Mouse (Mus musculus): ENCODE data around the gene Cdc42bpa. TPM values are rescaled to one million over a fixed set of nuclear protein-coding genes. Genes with fewer than 3 reads are reported as not detected.
A peak's percentile ranks its signal among the peaks of the same experiment; 100 is the strongest.

Gene Cdc42bpa
- polyA plus RNA-seq, 1 experiment from 2014 or later, result 19.1 TPM

DNA sequence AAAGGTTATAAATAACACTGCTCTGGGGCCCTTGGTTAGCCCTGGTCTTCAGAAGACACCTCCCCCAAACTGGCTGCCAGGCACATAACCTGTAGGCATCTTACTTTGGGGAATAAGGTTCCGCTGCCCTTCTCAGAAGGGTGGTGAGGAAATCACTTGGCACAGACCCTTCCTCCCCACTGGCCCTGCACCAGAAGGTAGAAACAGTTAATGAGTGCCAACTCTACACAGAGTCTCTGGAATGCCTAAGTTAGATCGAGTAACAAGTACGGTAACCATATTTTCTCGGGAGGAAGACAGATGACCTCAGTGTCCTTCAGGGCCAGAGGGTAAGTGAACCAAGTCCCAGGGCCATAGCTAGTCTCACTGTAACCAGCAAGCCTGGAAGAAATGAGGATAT lies 228.7 kb downstream of the Cdc42bpa start:
- H3K4me1 ChIP-seq, result no peaks in the 10 kb centered on the region
- no peaks in the 10 kb centered on the region for H3K9me3 ChIP-seq
- no peaks in the 10 kb centered on the region for H3K36me3 ChIP-seq
- no peak overlapping the region for H3K9ac ChIP-seq
- ATAC-seq (ENCODE audit: low FRiP score, low read depth), result no peak
- no peak overlapping the region for H3K4me3 ChIP-seq
- no peaks in the 10 kb centered on the region for H3K27me3 ChIP-seq (replicated peaks)
- H3K4me2 ChIP-seq (replicated peaks), result no peak overlapping the region
- no peak overlapping the region for H3K27ac ChIP-seq
- WGBS, result 92% methylated on average over 4 of the region's 4 CpGs

DNA sequence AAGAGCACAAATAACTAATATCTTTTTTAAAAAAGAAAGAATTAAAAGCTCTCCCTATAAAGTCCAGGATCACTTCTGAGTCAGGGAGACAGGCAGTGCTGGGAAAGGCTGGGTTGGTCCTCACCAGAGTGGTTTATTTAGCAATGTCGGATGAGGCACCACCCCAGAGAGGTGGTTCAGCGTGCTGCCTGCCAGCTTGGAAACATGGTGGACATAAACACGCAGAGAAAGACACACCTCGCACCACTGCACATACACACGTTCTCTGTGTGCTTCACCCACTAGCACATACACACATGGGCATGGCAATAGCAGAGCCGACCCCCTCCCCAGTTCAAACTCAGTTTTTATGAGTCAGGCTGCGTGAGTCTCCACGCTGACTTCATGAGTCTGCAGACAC lies 230.8 kb downstream of the Cdc42bpa start:
- peaks cover 6% of the 10 kb centered on the region for H3K4me1 ChIP-seq
- no peak for ATAC-seq (ENCODE audit: low FRiP score, low read depth)
- WGBS, result 81% methylated on average over 8 of the region's 8 CpGs
- H3K27ac ChIP-seq, result no peak overlapping the region
- no peak overlapping the region for H3K9ac ChIP-seq
- H3K27me3 ChIP-seq (replicated peaks), result no peaks in the 10 kb centered on the region
- H3K4me2 ChIP-seq (replicated peaks), result no peak overlapping the region
- H3K9me3 ChIP-seq, result no peaks in the 10 kb centered on the region
- no peaks in the 10 kb centered on the region for H3K36me3 ChIP-seq
- H3K4me3 ChIP-seq, result no peak overlapping the region

GRCm38 (mm10) chr1:180191651-180192220 lies 231.5 kb downstream of the Cdc42bpa start:
- Histone ChIP-seq H3K27me3 (replicated peaks) (no peaks in the 10 kb centered on the region), H3K9ac (no peak overlapping the region), H3K9me3 (no peaks in the 10 kb centered on the region), H3K4me1 (peaks cover 10% of the 10 kb centered on the region), H3K36me3 (no peaks in the 10 kb centered on the region), H3K27ac (no peak overlapping the region), H3K4me3 (no peak overlapping the region), H3K4me2 (replicated peaks) (no peak overlapping the region)
- 67% methylated on average over 7 of the region's 7 CpGs for WGBS
- ATAC-seq (ENCODE audit: low FRiP score, low read depth), result no peak

- no peaks in the 10 kb centered on the region for H3K27me3 ChIP-seq (replicated peaks)
- H3K4me1 ChIP-seq, result peaks cover 10% of the 10 kb centered on the region
- no peak overlapping the region for H3K9ac ChIP-seq
- 67% methylated on average over 4 of the region's 4 CpGs for WGBS
- no peak overlapping the region for H3K27ac ChIP-seq
- no peak overlapping the region for H3K4me2 ChIP-seq (replicated peaks)
- no peaks in the 10 kb centered on the region for H3K9me3 ChIP-seq
- H3K4me3 ChIP-seq, result no peak overlapping the region
- no peak for ATAC-seq (ENCODE audit: low FRiP score, low read depth)
- no peaks in the 10 kb centered on the region for H3K36me3 ChIP-seq
Observed at GRCm38 (mm10) chr1:180192866-180193265, 232.6 kb downstream of the Cdc42bpa start.

DNA sequence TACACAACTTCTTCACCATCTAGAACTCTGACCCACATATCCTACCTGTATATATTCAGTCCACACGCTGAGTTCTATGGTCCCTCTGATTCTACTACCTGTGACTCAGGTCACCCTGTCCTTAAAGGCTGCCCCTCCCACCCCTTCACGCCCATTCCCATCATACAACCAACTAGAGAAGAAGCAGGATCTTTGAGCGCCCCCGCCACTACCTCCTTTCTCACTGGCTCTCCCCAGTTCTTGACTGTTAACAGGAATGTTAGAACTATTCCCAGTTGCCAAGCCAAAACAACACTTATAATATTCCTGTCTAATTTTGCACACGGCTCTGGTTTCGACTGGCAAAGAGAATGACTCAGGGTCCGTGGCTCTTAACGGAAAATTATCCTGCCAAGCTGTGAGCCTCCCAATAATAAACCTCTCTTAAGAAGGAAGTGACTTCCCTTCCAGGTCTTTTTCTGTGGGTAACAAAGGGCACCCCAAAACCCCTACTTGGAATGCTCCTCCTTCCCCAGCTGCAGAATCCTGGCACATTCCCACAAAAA lies 233.2 kb downstream of the Cdc42bpa start:
- Histone ChIP-seq H3K4me1 (peaks cover 10% of the 10 kb centered on the region), H3K27me3 (replicated peaks) (no peaks in the 10 kb centered on the region), H3K36me3 (no peaks in the 10 kb centered on the region), H3K9ac (no peak overlapping the region), H3K27ac (no peak overlapping the region), H3K4me2 (replicated peaks) (no peak overlapping the region), H3K9me3 (no peaks in the 10 kb centered on the region), H3K4me3 (no peak overlapping the region)
- no peak for ATAC-seq (ENCODE audit: low FRiP score, low read depth)
- 84% methylated on average over 8 of the region's 8 CpGs for WGBS

- Histone ChIP-seq H3K36me3 (no peaks in the 10 kb centered on the region), H3K4me2 (replicated peaks) (no peak overlapping the region), H3K9me3 (no peaks in the 10 kb centered on the region), H3K4me1 (peaks cover 10% of the 10 kb centered on the region), H3K9ac (no peak overlapping the region), H3K4me3 (no peak overlapping the region), H3K27me3 (replicated peaks) (no peaks in the 10 kb centered on the region), H3K27ac (no peak overlapping the region)
- 86% methylated on average over 9 of the region's 9 CpGs for WGBS
- ATAC-seq (ENCODE audit: low FRiP score, low read depth), result no peak
Observed at GRCm38 (mm10) chr1:180194048-180194447, 233.8 kb downstream of the Cdc42bpa start.

DNA sequence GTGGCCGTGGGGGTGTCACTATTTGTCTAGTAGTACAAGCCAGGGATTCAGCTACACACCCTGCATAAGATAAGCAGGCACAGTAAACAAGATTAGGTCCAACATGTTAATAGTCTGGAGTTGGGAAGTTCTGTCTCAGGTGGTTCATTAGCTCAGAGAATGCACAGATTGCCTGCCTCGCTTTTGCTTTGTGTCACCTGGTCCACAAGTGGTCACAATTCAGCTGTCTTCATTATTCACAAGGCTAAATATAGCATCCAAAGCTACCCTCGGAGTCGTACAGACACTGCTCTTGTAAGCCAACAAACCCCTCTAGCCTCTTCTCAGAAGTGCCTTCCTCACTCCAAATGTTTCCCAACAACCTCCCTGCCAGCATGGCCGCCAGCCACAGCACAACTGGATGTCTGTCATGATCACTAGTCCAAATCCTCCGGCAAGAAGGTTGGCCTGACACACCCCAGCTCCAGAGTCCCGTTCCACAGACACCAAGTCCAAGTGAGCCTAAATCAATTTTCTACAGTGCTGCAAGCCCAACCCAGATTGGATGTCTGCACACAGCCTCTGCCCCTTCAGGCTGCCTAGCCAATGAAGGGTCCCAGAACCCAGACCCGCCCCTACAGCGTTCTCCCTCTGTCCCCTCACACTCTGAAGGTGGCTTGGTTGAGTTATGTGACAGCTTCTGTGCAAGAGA lies 234.7 kb downstream of the Cdc42bpa start:
- Histone ChIP-seq H3K27ac (no peak overlapping the region), H3K27me3 (replicated peaks) (no peaks in the 10 kb centered on the region), H3K4me3 (peak overlapping the region; percentile 58), H3K4me1 (peaks cover 10% of the 10 kb centered on the region), H3K9ac (peak overlapping the region; percentile 52; the same call in 1 of the 2 replicates), H3K9me3 (no peaks in the 10 kb centered on the region), H3K36me3 (no peaks in the 10 kb centered on the region), H3K4me2 (replicated peaks) (peak overlapping the region; percentile 96)
- WGBS, result 31% methylated on average over 9 of the region's 9 CpGs
- ATAC-seq (ENCODE audit: low FRiP score, low read depth), result peak; percentile 30; the same call in 1 of the 2 replicates

DNA sequence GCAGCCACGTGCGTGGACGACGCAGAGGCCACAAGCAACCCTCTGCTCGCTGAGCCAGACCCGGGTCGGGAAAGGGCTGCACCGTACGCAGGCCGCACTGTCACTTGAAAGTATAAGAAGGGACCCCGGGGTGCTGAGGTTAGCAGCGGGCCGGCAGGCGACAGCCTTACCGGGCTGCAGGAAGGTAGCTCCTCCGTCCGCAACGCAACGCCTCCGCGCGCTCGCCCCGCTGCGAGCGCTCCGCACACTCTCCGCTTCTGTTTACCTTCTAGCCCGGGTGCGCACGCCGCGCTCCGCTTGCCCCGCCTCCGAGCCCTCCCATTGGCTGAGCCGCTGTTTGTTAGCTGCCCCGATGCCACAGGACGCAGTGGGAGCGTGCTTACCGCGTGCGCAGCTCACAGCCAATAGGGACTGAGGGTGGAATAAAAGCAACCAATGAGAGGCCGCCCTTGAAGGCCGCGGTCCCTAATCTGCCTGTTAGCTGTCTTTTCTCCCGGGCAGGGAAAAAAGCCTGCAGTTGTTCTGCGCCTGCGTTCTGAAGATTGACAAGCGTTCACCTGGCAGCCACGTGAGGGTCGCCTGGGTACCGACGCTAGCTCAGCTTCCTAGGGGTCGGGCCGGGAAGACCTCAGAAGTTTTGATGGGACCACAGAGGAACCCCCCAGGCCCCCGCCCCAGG lies 235.6 kb downstream of the Cdc42bpa start:
- H3K36me3 ChIP-seq, result no peaks in the 10 kb centered on the region
- no peaks in the 10 kb centered on the region for H3K27me3 ChIP-seq (replicated peaks)
- H3K9ac ChIP-seq, result peak overlapping the region; percentile 52; the same call in 1 of the 2 replicates
- peak overlapping the region; percentile 58 for H3K4me3 ChIP-seq
- H3K9me3 ChIP-seq, result no peaks in the 10 kb centered on the region
- 1% methylated on average over 57 of the region's 57 CpGs for WGBS
- H3K27ac ChIP-seq, result no peak overlapping the region
- peaks cover 10% of the 10 kb centered on the region for H3K4me1 ChIP-seq
- ATAC-seq (ENCODE audit: low FRiP score, low read depth), result peak; percentile 100
- H3K4me2 ChIP-seq (replicated peaks), result peak overlapping the region; percentile 96

GRCm38 (mm10) chr1:180196508-180196907 lies 236.2 kb downstream of the Cdc42bpa start:
- Histone ChIP-seq H3K9me3 (no peaks in the 10 kb centered on the region), H3K4me2 (replicated peaks) (peak overlapping the region; percentile 96), H3K36me3 (no peaks in the 10 kb centered on the region), H3K27ac (no peak overlapping the region), H3K4me3 (peak overlapping the region; percentile 27; the same call in 1 of the 2 replicates), H3K27me3 (replicated peaks) (no peaks in the 10 kb centered on the region), H3K4me1 (peaks cover 10% of the 10 kb centered on the region), H3K9ac (no peak overlapping the region)
- 91% methylated on average over 9 of the region's 9 CpGs for WGBS
- no peak for ATAC-seq (ENCODE audit: low FRiP score, low read depth)

DNA sequence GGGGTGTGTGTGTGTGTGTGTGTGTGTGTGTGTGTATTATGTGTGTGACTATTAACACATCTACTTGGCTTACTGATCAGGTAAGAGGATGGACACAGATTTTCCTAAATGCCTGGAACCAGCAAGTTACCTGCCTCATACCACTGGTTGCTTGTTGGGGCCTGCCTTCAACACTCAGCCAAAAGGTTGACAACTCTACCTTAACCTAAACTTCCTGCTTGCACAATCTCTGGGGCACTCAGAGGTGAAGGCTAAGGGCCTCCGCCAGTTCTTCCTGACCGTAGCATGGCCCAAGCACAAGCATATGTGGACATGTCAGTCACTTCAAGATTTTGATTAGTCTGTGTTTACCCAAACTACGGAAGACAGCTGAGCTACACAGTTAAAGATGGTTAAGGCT lies 237.7 kb downstream of the Cdc42bpa start:
- Histone ChIP-seq H3K9ac (no peak overlapping the region), H3K9me3 (no peaks in the 10 kb centered on the region), H3K27ac (no peak overlapping the region), H3K4me1 (peaks cover 10% of the 10 kb centered on the region), H3K4me3 (no peak overlapping the region), H3K36me3 (no peaks in the 10 kb centered on the region), H3K27me3 (replicated peaks) (no peaks in the 10 kb centered on the region), H3K4me2 (replicated peaks) (no peak overlapping the region)
- 88% methylated on average over 3 of the region's 3 CpGs for WGBS
- no peak for ATAC-seq (ENCODE audit: low FRiP score, low read depth)

- 67% methylated on average over 4 of the region's 4 CpGs for WGBS
- Histone ChIP-seq H3K27ac (no peak within 1 kb of the TSS), H3K4me1 (peaks cover 10% of the 10 kb centered on the region), H3K27me3 (replicated peaks) (no peaks in the 10 kb centered on the region), H3K4me2 (replicated peaks) (no peak within 1 kb of the TSS), H3K9ac (no peak within 1 kb of the TSS), H3K4me3 (no peak within 1 kb of the TSS), H3K36me3 (no peaks in the 10 kb centered on the region), H3K9me3 (no peaks in the 10 kb centered on the region)
- ATAC-seq (ENCODE audit: low FRiP score, low read depth), result no peak
Observed at GRCm38 (mm10) chr1:180198959-180199714, 238.9 kb downstream of the Cdc42bpa start, which contains the start of gene Coq8a. Gene Coq8a (minus strand): TSS chr1:180199602.

DNA sequence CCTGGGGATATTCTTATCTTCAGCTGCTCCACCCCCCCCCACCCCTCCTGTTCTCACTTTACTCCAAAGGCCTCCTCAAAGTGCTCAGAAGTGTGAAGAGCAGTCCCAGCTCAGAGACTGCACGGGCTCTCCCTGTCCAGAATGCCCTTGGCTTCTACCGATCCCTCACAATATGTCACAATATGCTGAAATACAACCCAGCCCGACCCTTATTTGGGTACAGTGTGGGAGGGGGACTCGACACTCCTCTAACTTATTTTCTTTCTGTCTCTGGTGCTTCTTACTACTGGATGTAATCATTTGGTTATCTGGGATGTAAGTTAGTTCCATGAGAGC lies 239.4 kb downstream of the Cdc42bpa start:
- H3K9ac ChIP-seq, result no peak overlapping the region
- no peak overlapping the region for H3K4me2 ChIP-seq (replicated peaks)
- no peak overlapping the region for H3K27ac ChIP-seq
- no peak for ATAC-seq (ENCODE audit: low FRiP score, low read depth)
- H3K4me1 ChIP-seq, result peaks cover 10% of the 10 kb centered on the region
- H3K36me3 ChIP-seq, result no peaks in the 10 kb centered on the region
- WGBS, result 74% methylated on average over 4 of the region's 4 CpGs
- H3K4me3 ChIP-seq, result no peak overlapping the region
- H3K27me3 ChIP-seq (replicated peaks), result no peaks in the 10 kb centered on the region
- H3K9me3 ChIP-seq, result no peaks in the 10 kb centered on the region
